Mouse (Mus musculus): ENCODE results near the gene Nudc. TPM values are rescaled to one million over a fixed set of nuclear protein-coding genes. Genes with fewer than 3 reads are reported as not detected.

Gene Nudc
- polyA plus RNA-seq, 2 experiments: 180 to 184 TPM

DNA sequence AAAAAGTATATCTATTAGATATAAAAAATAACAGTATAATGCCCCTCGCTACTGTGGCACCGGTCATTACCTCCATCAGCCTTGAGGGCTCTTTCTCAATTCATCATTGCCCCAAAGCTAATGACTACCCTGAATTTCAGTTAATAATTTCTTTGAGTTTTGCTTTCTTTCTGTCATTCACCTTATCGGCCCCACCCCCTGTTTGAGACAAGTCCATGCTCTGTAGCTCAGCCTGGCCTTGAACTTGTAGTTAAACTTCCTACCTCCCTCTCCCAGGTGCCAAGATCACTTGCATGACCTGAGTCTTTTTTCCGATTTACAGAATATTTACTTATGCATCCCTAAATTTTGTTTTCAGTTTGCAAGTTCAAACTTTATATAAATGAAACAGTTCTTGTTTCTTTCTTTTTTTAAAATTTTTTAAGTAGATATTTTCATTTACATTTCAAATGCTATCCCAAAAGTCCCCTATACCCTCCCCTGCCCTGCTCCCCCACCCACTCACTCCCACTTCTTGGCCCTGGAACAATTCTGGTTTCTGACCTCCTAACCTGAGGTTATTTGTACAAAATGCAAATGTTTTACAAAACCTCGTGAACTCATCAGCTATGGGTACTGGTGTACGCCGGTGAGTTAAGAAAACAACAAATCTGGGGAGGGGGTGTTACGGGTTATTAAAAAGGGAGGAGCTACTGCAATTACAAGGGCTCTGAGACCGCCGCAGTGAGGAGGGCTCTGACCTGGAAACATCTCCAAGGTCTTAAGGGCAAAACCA is 23.7 kb upstream of the Nudc start:
- Histone ChIP-seq H3K9me3 (ENCODE audit: control insufficient read depth, low read length) (no peaks in the 10 kb centered on the region), H3K9ac (ENCODE audit: low read depth, low read length, severe bottlenecking) (no peak overlapping the region), H3K27me3 (ENCODE audit: control insufficient read depth, insufficient read depth, low read length) (no peaks in the 10 kb centered on the region), H3K27ac (replicated peaks; ENCODE audit: low read depth, low read length) (no peak overlapping the region), H3K36me3 (ENCODE audit: control insufficient read depth, insufficient read depth, low read length) (no peaks in the 10 kb centered on the region), H3K4me3 (replicated peaks; ENCODE audit: low read length) (no peak overlapping the region), H3K4me1 (ENCODE audit: control insufficient read depth, insufficient read depth, low read length) (no peaks in the 10 kb centered on the region), H3K4me2 (replicated peaks; ENCODE audit: low read depth, low read length, severe bottlenecking) (no peak overlapping the region)
- WGBS: 80% methylated on average over 10 of the region's 10 CpGs
- no peak for DNase-seq (ENCODE audit: low spot score)
- no peak for ATAC-seq (ENCODE audit: low FRiP score, low read depth)
- no peak for TF ChIP-seq POLR2A (IDR thresholded peaks at IDR 0.05; ENCODE audit: borderline replicate concordance, extremely low read depth, insufficient read depth, insufficient read length)

GRCm38 (mm10) chr4:133567251-133567650 is 21.5 kb upstream of the Nudc start:
- H3K9me3 ChIP-seq (ENCODE audit: control insufficient read depth, low read length): no peaks in the 10 kb centered on the region
- no peaks in the 10 kb centered on the region for H3K36me3 ChIP-seq (ENCODE audit: control insufficient read depth, insufficient read depth, low read length)
- no peak for TF ChIP-seq POLR2A (IDR thresholded peaks at IDR 0.05; ENCODE audit: borderline replicate concordance, extremely low read depth, insufficient read depth, insufficient read length)
- no peaks in the 10 kb centered on the region for H3K27me3 ChIP-seq (ENCODE audit: control insufficient read depth, insufficient read depth, low read length)
- no peak overlapping the region for H3K9ac ChIP-seq (ENCODE audit: low read depth, low read length, severe bottlenecking)
- ATAC-seq (ENCODE audit: low FRiP score, low read depth): no peak
- DNase-seq (ENCODE audit: low spot score): no peak
- H3K27ac ChIP-seq (replicated peaks; ENCODE audit: low read depth, low read length): no peak overlapping the region
- WGBS: 16% methylated on average over 8 of the region's 8 CpGs
- no peaks in the 10 kb centered on the region for H3K4me1 ChIP-seq (ENCODE audit: control insufficient read depth, insufficient read depth, low read length)
- H3K4me3 ChIP-seq (replicated peaks; ENCODE audit: low read length): no peak overlapping the region
- H3K4me2 ChIP-seq (replicated peaks; ENCODE audit: low read depth, low read length, severe bottlenecking): no peak overlapping the region

DNA sequence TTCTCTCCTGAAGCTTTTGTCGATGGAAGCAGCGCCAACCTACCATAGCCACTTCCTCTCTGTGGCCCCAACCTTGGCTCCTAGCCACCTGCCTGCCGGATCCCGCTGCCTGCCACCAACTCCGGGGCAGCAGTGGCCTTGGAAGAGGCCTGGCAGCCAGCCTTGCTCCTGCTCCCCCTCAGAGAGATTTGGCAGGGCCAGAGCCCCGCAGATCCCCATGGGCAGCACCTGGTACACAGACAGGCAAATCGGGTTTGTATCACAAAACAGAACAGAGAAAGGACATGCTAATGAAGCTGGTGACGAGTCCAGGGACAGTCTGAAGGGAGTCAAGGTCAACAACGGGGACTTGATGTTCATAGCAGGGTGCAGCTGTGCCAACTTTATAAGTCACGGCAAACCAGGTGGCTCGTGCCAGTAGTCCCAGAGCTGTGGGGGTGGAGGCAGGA is 17.4 kb upstream of the Nudc start:
- ATAC-seq (ENCODE audit: low FRiP score, low read depth): no peak
- H3K4me2 ChIP-seq (replicated peaks; ENCODE audit: low read depth, low read length, severe bottlenecking): no peak overlapping the region
- H3K27me3 ChIP-seq (ENCODE audit: control insufficient read depth, insufficient read depth, low read length): no peaks in the 10 kb centered on the region
- no peak overlapping the region for H3K9ac ChIP-seq (ENCODE audit: low read depth, low read length, severe bottlenecking)
- TF ChIP-seq POLR2A (IDR thresholded peaks at IDR 0.05; ENCODE audit: borderline replicate concordance, extremely low read depth, insufficient read depth, insufficient read length): no peak
- no peaks in the 10 kb centered on the region for H3K36me3 ChIP-seq (ENCODE audit: control insufficient read depth, insufficient read depth, low read length)
- H3K4me3 ChIP-seq (replicated peaks; ENCODE audit: low read length): no peak overlapping the region
- H3K27ac ChIP-seq (replicated peaks; ENCODE audit: low read depth, low read length): no peak overlapping the region
- 73% methylated on average over 11 of the region's 11 CpGs for WGBS
- no peaks in the 10 kb centered on the region for H3K9me3 ChIP-seq (ENCODE audit: control insufficient read depth, low read length)
- DNase-seq (ENCODE audit: low spot score): no peak
- no peaks in the 10 kb centered on the region for H3K4me1 ChIP-seq (ENCODE audit: control insufficient read depth, insufficient read depth, low read length)

DNA sequence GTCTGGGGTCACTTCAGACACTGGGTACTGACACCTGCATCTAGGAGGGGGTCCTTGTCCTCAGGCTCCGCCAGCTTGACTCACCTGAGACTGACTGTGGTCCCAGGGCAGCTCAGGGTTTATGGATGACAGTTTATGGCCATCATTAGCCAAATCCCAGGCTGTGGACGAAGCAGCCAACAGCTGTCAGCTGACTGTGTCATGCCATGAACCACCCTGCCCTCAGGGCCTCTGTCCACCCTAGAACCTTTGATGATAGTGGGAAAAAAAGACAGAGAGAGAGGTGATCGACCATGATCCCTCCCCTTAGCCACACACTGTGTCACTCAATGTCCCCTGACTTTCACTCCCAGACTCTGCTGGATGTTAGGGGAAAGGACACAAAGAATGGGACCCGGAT is 15.8 kb upstream of the Nudc start:
- Histone ChIP-seq H3K36me3 (ENCODE audit: control insufficient read depth, insufficient read depth, low read length) (no peaks in the 10 kb centered on the region), H3K27me3 (ENCODE audit: control insufficient read depth, insufficient read depth, low read length) (no peaks in the 10 kb centered on the region), H3K9me3 (ENCODE audit: control insufficient read depth, low read length) (no peaks in the 10 kb centered on the region), H3K4me3 (replicated peaks; ENCODE audit: low read length) (no peak overlapping the region), H3K4me1 (ENCODE audit: control insufficient read depth, insufficient read depth, low read length) (no peaks in the 10 kb centered on the region), H3K4me2 (replicated peaks; ENCODE audit: low read depth, low read length, severe bottlenecking) (no peak overlapping the region), H3K27ac (replicated peaks; ENCODE audit: low read depth, low read length) (no peak overlapping the region), H3K9ac (ENCODE audit: low read depth, low read length, severe bottlenecking) (no peak overlapping the region)
- DNase-seq (ENCODE audit: low spot score) (no peak), ATAC-seq (ENCODE audit: low FRiP score, low read depth) (no peak)
- WGBS: 51% methylated on average over 4 of the region's 4 CpGs
- TF ChIP-seq POLR2A (IDR thresholded peaks at IDR 0.05; ENCODE audit: borderline replicate concordance, extremely low read depth, insufficient read depth, insufficient read length): no peak

DNA sequence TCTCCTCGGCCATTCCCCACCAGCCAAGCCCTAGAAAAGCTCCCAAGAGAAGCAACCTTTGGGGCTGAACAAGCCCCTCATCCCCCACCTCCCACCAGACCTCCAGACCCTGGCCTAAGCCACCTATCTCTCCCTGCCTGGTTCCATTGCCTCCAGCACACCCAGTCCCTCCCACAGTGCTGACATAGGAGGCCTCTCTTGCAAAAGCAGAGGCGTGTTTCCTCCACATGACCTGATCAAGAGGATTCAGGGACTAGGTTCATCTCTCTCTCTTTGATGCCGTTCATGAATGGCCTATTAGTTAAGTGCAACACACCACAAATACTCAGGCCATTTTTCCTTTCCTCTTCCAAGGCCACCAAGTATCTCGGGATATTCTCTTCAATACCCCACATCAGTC is 14.1 kb upstream of the Nudc start:
- 79% methylated on average over 4 of the region's 4 CpGs for WGBS
- no peak for TF ChIP-seq POLR2A (IDR thresholded peaks at IDR 0.05; ENCODE audit: borderline replicate concordance, extremely low read depth, insufficient read depth, insufficient read length)
- Histone ChIP-seq H3K4me1 (ENCODE audit: control insufficient read depth, insufficient read depth, low read length) (no peaks in the 10 kb centered on the region), H3K27ac (replicated peaks; ENCODE audit: low read depth, low read length) (no peak overlapping the region), H3K36me3 (ENCODE audit: control insufficient read depth, insufficient read depth, low read length) (no peaks in the 10 kb centered on the region), H3K4me3 (replicated peaks; ENCODE audit: low read length) (no peak overlapping the region), H3K27me3 (ENCODE audit: control insufficient read depth, insufficient read depth, low read length) (no peaks in the 10 kb centered on the region), H3K9me3 (ENCODE audit: control insufficient read depth, low read length) (no peaks in the 10 kb centered on the region), H3K9ac (ENCODE audit: low read depth, low read length, severe bottlenecking) (no peak overlapping the region), H3K4me2 (replicated peaks; ENCODE audit: low read depth, low read length, severe bottlenecking) (no peak overlapping the region)
- DNase-seq (ENCODE audit: low spot score) (no peak), ATAC-seq (ENCODE audit: low FRiP score, low read depth) (no peak)
